Mouse (Mus musculus): ENCODE measurements around the gene Stx8. TPM values are rescaled to one million over a fixed set of nuclear protein-coding genes. Genes with fewer than 3 reads are reported as not detected.

Stx8 gene
- total RNA-seq, 2 experiments from 2014 or later, result 24.1 to 25.1 TPM

Small RNA genes within 50 kb of the gene (microRNA-seq; reads per million reads assigned to microRNA genes)
- gene Mir6406 (ENCODE audit: borderline number of aligned reads in 2 of 2), result 0 reads per million in 2 experiments

Other genes starting within 250 kb of the Stx8 start
- gene Glp2r, start 195.0 kb upstream of the Stx8 start, total RNA-seq (2021), result not detected
- not detected for gene Gsg1l2, start 191.6 kb upstream of the Stx8 start, total RNA-seq (2021)
- gene Dhrs7c, start 168.0 kb upstream of the Stx8 start, total RNA-seq (2021), result 100 to 1,000 TPM; 208 to 239 TPM
- gene Usp43, start 44.0 kb upstream of the Stx8 start, total RNA-seq (2021), result 1 to 10 TPM; 3.0 to 3.1 TPM
- gene Cfap52, start 542 bp upstream of the Stx8 start, total RNA-seq (2021), result not detected

All from heart, postnatal 36 days (tissue).